Mouse (Mus musculus) layer of hippocampus, adult 9-10 months (tissue): ENCODE data around the gene Dnal4.

ENCODE experiments used
- DNase-seq: peaks from one replicate; pipeline ENCODE4 v3.0.0; 2022; ENCODE audit warnings: low spot score

The Dnal4 gene

DNA sequence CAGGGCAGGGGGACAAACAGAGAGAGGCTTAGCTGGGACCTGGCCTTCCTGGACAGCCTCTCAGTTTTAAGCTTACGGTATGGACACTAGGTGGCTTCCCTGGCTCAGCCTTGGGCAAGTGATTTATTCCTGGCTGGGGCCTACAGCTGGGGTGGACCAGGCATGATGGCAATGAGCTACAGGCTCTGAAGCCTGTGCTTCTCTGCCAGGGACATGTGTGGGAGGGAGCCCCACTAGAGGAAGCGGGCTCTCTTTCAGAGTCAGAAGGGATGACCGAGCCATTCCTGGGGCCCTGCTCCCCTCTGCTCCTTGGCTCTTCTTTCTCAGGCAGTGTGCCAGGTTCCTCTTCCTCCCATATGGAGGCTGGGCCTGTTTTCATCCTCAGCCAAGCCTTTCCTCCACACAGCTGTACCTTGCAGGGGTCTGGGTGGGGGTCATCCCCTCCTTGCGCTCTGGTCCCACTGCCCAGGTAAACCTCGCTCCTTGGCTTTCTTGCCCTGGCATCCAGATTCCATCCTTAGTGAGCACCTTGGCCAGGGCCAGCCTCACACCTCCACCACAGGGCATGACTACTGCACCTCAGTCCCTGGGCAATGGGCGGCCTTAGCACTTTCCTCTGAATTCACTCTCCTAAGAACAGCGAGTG, 13.9 kb downstream of the Dnal4 start:
- no peak for DNase-seq

DNA sequence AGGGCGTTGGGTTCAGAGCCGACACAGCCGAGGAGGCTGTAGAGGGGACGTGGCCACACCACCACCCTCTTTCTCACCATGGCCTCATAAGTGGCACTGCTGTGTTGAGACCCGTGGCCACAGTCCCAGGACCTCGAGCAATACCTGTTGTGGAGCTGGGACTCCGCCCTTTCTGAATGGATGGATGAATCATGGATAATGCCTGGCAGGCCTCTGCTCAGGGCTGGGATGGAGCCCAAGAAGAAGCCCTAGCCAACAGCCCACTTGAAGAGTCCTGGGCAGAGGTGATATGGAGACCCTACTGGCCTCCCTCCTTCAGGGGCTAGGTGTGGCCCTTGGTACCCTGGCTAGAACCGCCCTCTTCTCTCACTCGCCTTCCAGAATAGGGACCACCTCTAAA, 14.6 kb downstream of the Dnal4 start:
- DNase-seq = no peak

DNA sequence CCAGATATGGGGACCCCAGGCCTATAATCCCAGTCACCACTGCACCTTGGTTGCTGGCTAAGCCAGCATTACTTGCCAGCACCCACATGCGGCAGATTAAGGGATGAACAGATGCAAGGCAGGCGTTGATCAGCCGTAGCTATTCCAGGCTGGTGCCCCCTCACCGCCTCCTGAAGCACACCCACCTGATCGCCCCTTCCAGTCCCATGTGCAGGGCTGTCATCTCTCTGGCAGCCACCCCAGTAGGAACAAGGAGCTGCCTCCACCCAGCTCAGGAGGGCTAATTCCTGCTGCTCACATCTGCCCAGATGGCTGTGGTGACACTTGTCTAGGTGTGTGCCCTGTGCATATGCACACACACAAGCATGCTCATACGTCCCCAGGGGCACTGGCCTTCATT, 16.7 kb downstream of the Dnal4 start:
- DNase-seq = no peak

DNA sequence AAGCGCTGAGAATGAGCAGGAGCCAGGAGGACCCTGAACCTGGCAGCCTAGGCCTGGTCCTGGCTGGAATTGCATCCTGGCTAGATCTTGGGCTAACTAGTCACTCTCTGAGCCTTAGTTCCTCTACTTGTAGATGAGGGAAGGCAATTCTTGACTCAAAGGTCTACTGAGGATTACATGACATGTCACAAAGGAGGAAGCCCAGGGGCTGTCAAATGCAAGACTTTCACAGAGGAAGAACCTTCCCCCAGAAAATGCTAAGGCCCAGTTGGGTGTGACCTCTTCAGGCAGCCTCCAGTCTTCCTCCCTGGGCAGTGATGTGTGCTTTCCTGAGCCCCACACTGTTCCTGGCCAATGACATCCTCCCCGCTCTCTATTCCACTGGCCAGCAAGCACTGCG, 20.5 kb downstream of the Dnal4 start:
- DNase-seq = no peak

DNA sequence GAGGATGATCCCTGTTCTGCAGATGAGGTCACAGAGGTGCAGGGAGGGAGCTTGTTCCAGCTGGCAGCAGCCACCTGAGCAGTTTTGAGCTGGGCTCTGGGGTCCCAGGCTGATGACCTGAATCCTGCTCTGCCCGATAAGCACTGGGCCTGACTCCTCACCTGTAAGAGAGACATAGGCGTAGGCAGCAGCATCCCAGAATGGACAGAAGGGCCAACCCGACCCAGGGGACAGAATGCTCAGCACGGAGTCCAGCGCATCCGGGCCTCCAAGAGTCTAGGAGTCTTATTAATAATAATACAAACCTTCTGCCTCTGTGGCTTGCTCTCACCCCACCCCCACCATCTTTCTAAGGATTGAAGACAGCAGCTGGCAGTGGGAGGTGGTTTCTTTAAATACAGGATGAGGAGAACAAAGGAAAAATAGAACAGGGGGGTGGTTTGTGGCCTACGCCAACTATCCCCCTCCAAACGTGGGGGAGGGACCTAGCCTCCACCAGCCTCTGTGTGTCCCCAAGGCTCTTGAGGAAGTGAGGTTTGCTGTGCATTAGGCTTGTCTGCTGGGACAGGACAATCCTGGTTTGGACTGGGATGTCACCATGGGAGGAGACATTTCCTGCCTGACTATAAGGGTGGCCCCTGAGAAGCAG, 21.5 kb downstream of the Dnal4 start:
- no peak for DNase-seq

DNA sequence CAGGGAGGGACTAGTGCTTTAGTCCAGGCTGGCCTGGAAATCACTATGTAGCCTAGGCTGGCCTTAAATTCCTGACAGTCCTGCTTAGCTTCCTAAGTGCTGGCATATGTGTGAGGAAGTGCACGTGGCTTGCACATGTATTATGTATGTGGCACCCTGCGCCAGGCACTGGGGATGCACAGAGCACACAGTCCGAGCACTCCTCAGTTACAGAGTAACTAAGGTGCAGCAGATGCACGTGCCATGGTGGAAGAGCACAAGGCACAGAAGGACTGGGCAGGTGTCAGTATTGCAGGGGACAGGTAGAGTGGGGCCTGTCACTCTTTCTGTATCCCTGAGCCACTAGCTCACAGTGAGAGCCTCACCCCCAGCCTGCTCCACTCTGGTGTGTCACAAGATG, 22.5 kb downstream of the Dnal4 start:
- no peak for DNase-seq

DNA sequence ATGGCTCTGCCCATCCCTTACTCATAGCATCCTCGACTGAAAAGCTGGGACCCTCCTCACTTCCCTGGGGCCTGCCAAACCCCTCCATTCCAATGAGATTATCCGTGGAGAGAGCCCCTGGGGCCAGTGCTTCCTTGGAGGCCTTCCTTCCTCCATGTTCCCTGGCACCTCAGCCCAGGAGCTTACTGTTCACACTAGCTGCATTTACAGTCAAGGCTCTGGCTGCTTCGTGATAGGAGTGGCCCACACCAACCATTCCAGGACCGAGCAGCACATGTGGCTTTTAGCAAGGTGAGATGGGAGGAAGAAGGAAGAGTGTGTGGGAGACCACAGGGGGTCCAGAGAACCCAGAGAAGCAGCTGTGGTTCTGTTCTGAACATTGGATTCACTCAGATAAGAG, 23.8 kb downstream of the Dnal4 start:
- no peak for DNase-seq

DNA sequence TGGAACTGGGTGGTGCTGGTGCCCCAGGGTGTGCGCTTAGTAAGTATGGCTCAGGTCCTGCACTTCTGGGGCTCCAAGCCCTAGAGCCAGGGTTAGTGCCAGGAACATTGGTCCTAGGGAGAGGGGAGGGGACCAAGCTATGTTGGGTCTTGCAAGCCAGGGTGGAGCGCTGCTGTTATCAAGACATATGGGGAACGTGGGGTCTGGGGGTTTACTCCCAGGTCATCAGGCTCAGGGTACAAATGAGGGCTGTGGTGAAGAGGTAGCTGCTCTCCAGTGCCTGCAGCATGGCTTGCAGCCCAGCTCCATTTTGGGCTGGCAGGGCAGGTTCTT, 24.3 kb downstream of the Dnal4 start:
- DNase-seq = no peak

DNA sequence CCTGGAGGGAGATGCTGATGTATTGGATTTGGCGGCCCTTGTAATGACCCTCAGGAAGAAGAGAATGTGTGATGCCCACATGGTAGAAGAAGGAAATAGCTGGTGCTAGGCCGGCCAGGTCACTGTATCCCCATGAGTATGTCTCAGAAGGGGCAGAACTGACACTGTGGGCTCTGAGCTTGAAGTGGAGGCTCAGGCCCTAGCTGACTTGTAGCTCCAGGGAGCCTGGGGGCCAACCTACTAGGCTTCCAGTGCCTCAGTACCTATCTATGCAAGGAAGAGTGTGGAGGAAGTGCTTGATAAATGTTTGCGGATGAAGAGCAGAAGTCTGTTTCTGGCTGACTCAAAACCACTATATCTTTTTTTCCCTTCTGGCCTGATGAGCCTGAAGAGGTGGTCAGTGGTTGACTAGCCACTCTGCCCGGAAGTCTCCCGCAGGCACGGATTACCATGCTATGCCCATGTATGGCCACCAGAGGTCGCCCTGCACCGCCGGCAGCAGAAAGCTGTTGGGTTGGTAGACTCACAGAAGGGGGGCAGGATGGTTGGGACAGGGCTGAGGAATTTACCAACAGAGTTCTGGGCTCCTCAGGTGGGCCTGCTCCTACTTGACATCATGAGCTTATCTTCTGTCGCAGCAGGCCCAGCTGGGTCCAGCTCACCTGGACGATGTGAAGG, 24.8 kb downstream of the Dnal4 start:
- DNase-seq = peak; percentile 55

DNA sequence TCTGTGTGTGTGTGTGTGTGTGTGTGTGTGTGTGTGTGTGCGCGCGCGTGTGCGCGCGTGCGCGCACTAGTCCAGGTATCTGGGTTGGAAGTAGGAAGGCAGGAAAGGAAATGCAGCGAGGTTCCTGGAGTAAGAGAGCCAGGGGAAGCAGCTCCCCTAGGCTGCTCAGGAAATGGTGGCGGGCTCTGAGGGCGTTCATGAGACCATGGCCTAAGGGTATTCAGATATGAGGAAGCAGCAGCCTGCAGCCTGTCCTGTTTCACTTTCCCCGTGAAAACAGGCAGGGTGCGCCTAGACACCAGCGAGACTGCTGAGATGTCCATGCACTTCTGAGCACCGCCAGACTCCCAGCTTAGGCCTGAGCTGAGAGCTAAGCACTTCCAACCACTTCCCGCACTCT, 25.9 kb downstream of the Dnal4 start:
- no peak for DNase-seq

DNA sequence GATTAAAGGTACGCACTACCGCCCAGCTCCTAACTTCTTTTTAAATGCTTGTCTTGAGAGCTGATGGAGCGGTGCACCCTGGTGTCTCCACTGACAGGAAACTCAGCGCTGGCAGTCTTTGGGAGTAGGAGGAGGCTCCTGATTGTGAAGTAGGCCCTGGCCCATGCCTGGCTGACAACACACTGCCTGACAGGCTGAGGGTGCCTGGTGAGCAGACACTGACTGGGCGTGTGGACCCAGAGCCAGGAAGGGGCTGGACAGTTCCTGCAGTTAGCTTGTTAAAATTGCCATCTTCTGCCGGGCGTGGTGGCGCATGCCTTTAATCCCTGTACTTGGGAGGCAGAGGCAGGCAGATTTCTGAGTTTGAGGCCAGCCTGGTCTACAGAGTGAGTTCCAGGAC, 27.4 kb downstream of the Dnal4 start:
- no peak for DNase-seq

DNA sequence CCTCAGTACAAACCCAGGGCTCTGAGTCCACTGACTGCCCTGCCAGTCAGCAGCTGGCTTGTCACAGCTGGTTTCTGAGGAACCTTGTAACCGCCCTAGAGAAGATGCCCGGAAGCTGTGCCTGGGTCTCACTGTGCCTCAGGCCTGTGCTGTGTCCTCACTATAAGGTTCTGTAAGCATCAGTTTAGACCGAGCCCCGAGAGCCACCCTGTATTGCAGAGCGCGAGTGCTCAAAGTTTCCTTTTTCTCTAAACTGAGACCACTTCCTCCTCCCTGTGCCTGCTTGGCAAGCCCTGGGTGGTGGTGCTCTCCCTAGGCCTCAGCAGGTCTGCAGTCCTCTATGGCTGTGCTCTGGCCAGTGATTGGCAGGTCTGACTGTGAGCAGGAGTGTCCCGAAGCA, 28.5 kb downstream of the Dnal4 start:
- DNase-seq = no peak

DNA sequence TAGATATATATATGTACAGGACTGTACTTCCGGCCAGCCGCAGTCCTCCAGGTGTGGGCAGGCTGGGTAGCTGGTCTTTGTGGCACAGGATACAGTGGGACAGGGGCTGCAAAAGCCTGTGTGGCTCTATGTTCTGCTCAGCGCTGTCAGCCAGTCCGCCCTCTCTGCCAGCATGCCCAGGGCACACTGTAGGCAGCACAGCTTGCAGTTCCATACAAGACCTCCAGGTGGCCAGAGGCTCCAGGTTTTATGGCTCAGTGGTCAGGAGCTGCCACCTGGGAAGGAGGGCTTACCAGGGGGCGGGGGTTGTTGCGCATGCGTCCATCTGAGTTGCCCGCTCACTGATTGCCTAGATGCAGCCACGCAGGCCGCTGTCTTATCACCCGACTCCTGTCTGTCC, 29.7 kb downstream of the Dnal4 start:
- DNase-seq = no peak

DNA sequence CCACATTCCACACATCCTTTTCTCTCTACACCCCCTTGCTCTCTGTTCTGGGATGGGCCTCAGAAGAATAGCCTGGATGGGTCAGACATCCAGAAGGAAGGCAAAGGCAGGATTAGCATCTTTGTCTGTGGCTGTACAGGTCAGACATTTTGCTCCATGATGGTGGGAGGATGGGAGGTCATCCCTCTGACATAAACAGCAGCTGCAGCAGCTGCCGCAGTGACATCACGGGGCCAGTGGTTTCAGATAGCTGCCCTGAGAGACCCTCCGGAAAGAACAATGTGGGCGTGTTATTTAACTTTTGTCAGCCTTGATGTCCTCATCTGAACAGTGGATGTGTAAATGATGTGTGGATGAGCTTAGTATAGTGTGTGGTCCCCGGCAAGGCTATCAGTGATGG, 31.8 kb downstream of the Dnal4 start:
- DNase-seq = no peak

DNA sequence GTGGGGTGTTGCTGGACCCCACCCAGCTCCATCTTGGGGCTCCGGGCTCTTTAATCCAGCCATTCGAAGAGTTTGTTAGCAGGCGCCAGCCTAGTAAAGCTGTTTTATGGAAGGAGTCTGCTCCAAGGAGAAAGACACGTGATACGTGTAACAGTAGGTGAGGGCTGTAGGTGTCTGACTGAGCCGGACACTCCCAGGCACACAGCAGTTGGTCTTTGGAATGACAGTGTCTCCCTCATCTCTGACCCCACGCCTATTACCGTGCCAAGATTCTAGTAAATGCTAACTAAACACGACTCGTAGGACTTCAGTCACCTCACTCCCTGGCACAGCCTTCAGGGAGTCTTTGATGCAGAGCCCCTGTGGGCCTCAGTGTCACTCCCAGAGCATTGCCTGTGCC, 32.3 kb downstream of the Dnal4 start:
- DNase-seq = no peak

DNA sequence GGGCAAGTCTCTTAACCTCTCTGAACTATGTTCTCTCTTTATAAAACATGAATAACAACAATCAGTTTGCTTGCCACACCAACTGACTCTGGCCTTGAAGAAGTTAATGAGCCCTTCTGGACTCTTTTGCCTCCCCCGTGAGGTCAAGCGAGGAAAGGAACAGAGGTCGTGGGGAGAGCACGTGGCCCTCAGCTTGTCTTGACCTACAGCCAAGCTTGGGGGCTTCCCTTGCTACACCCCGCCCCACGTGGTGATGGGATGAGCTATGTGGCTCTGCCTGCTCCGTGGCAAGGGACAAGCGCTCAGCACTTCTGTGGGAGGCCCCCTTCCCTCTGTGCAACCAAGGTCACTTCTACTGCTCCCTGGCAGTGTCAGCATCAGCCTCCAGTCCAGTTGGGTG, 32.9 kb downstream of the Dnal4 start:
- DNase-seq = no peak

DNA sequence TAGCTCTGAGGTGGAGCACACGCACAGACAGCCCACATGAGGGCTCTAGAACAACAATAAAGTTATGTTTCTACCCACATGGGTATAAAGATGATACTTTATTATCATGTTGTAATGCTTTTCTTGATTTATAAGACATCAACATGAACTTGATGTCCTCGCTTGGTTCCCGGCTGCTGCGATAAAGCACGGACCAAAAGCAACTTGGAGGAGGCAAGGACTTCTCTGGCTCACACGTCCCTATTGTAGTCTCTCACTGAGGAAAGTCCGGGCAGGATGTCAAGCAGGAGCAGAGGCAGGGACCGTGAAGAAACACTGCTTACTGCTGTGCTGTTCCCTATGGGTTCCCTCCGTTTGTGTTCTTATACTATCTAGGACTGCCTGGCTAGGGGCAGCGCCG, 33.6 kb downstream of the Dnal4 start:
- no peak for DNase-seq

DNA sequence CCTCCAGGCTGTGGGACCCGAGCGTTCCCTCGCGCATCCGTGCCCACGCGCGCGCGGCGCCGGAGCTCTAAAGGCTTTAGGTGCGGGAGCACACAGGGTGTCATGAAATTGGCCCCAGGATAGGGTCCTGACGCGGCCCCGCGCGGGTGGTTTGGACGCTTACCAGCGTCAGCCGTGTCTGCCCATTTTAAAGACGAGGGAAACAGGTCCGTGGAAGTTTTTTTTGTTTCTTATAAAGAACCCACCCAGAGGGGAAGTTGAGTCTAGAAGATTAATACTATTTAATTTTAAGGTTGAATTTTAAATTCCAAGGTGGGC, 35.0 kb downstream of the Dnal4 start:
- DNase-seq = no peak

DNA sequence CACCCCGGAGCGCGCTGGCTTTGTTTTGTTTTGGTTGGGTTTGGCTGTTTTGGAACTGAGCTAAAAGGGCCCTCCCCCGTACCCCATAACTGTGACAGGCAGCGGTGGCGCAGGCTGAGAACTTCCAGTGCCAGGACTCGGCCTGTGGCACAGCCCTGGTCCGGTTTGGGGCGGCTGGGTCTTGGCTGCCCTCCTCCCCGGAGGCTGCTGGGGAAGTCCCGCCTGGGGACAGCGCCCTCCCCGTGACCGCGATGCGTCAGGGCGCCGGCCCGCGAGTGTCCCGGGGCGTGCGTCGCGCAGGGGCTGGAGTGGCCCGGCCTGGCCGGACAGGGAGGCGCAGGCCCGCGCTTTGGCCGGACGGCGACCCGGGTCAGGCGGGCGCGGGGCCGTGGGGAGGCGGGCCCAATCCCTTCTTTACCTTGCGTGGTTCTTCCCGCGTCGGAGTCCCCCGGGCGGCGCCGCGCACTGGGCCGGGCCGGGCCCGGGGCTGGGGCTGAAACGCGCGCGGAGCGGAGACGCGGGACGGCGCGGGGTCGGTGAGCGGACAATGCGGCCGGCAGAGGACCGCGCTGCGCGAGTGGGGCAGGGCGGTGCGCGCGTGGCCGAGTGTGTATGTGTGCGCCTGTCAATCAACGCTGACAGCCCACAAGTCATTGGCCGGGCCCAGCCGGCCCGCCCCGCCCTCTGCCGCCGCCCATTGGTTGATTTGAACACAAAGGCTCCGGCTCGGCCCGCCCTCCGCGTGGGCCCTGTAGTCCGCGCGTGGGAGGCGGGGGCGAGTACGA, 35.5 kb downstream of the Dnal4 start, which contains the start of gene Sun2:
Gene Sun2 (minus strand): TSS at position 616 of the 785 bp plus-strand sequence.
- peak; percentile 79 for DNase-seq

DNA sequence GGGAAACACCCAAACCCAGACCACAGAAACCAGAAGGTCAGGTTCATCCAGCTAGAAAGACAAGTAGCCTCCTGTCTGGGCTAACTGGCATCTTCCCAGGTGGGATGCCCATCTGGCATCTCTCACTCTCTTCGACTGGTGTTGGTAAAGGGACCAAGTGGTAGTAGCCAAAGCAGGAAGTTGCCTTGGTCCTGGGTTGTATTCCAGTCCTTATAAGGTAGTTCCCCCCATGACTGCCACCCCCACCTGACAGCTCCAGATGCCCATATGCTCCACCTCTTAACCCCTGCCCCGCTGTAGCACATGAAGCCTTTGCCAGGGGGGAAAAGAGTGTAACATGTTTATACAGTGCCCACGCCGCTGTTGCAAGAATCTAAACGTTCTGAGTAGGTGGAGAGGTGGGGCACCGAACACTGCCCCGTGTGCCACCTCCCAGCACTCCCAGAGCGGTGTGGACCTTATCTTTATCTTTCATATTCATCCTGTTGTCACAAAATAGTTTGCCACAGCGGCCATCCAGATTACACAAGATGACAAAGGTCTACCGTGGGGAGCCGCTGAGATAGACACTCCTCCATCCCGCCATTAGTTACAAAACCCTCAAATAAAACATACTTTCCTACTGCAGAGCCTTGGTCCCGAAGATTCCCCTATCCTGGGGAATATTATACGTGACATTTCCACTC, 36.3 kb downstream of the Dnal4 start:
- no peak for DNase-seq

DNA sequence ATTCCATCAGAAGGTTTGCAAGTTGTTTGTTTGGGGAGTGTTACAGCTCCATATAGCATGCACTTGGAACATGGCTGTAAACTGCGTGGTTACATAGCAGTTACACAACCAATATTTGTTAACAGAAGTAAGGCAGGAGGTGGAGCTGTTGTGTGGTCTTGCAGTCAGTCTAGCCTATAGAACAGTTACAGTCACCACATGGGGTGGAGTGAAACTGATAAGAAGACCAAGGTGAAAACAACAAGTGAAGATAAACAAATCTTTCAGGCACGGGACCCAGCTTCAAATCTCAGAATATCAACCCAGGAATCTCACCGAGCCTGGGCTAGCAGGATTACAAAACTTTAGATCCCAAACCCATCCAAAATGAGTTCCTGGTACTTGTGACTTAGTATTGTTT, 36.9 kb downstream of the Dnal4 start:
- no peak for DNase-seq

DNA sequence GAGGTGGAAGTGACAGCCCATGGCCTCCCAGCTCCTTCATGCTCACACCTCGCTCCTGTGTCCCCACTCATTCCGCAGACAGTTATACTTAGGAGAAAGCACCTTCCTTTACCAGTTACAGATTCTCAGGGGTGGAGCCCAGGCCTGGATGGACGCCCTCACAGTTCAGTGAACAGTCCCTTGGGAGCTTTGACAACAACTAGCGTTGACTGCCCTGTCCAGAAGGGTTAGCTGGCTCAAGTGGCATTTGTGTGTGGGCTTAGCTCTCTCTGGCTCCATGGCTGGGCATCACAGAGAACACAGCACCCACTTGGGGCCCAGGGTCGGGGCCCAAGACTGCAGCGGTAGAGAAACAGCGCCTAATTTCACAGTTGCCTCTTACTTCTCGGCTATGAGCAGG, 43.3 kb downstream of the Dnal4 start:
- no peak for DNase-seq

DNA sequence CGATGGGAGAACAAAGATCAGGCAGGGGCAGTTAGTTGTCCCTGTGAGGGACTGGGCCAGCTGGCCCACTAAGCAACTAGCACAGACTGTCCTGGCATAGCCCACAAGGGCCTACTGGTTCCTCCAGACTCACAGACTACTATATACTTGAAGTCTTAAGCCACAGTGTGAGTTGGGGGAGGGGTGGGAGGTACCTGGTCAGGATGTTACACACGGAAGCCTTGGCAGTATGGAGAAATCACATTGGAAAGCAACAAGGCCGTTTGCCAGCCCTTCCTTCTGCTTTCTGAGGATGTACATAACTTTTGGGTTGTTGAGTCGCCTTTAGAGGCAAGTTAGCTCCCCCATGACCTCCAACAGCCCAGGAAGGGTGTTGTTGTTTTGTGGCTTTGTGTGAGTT, 44.0 kb downstream of the Dnal4 start:
- DNase-seq = no peak
